Mouse (Mus musculus) brain, embryonic 14.5 days (tissue): ENCODE data around the gene Dusp22. TPM values are rescaled to one million over a fixed set of nuclear protein-coding genes. Genes with fewer than 3 reads are reported as not detected.

Source experiments
- DNase-seq: peaks from one replicate; pipeline ENCODE4 v3.0.0-alpha.2; 2011; ENCODE audit warnings: low read depth
- CTCF ChIP-seq: fragments of 200-500 bp; IDR thresholded peaks from 2 replicates; pipeline ENCODE4 v1.5.1; 2012; ENCODE audit warnings: inconsistent platforms, mild to moderate bottlenecking, moderate library complexity, borderline replicate concordance; ENCODE audit not compliant: insufficient read depth, insufficient read length; ENCODE audit errors: extremely low read depth
- POLR2A ChIP-seq: fragments of 200-500 bp; IDR thresholded peaks from 2 replicates; pipeline ENCODE4 v1.6.1; 2012; ENCODE audit warnings: mild to moderate bottlenecking, inconsistent platforms, borderline replicate concordance; ENCODE audit not compliant: poor library complexity, insufficient read depth, insufficient read length, severe bottlenecking; ENCODE audit errors: extremely low read depth
- polyA plus RNA-seq: library from polyadenylated mRNA; depleted of rRNA; stranded (reverse); fragments of >200 nt; gene quantifications from 2 replicates; pipeline ENCODE4 v1.2.3, GENCODE M21; 2012

Gene Dusp22
- polyA plus RNA-seq, 1 experiment: 20.4 TPM

GRCm38 (mm10) chr13:30682328-30682727 lies 22.5 kb downstream of the Dusp22 start:
- no peak for DNase-seq
- no peak for TF ChIP-seq CTCF
- no peak for TF ChIP-seq POLR2A

- TF ChIP-seq CTCF (no peak), POLR2A (no peak)
- DNase-seq: no peak
Observed at GRCm38 (mm10) chr13:30684614-30685122, 24.9 kb downstream of the Dusp22 start.

DNA sequence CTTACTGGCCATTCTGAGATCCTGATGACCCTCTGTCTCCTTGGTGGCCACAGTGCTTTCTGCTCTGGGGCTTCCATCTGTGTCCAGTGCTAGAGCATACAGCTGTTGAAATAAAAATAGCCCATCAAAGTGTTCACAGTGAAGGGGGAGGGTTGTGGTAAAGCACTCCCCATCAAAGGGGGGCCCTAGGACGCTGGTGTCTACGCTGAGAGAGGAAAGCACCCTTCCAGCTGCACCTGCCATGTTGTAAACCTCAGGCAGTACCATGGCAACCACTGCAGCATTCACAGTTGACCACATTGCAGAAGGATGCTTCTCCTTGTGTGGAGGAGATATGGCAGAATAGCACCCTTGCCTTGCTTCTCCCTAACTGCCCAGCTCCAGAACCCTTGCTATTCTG lies 26.2 kb downstream of the Dusp22 start:
- no peak for TF ChIP-seq CTCF
- no peak for TF ChIP-seq POLR2A
- no peak for DNase-seq

- no peak for TF ChIP-seq POLR2A
- TF ChIP-seq CTCF: no peak
- no peak for DNase-seq
Observed at GRCm38 (mm10) chr13:30688035-30688616, 28.3 kb downstream of the Dusp22 start.

GRCm38 (mm10) chr13:30689475-30689874 lies 29.7 kb downstream of the Dusp22 start:
- no peak for DNase-seq
- TF ChIP-seq CTCF: no peak
- TF ChIP-seq POLR2A: no peak

DNA sequence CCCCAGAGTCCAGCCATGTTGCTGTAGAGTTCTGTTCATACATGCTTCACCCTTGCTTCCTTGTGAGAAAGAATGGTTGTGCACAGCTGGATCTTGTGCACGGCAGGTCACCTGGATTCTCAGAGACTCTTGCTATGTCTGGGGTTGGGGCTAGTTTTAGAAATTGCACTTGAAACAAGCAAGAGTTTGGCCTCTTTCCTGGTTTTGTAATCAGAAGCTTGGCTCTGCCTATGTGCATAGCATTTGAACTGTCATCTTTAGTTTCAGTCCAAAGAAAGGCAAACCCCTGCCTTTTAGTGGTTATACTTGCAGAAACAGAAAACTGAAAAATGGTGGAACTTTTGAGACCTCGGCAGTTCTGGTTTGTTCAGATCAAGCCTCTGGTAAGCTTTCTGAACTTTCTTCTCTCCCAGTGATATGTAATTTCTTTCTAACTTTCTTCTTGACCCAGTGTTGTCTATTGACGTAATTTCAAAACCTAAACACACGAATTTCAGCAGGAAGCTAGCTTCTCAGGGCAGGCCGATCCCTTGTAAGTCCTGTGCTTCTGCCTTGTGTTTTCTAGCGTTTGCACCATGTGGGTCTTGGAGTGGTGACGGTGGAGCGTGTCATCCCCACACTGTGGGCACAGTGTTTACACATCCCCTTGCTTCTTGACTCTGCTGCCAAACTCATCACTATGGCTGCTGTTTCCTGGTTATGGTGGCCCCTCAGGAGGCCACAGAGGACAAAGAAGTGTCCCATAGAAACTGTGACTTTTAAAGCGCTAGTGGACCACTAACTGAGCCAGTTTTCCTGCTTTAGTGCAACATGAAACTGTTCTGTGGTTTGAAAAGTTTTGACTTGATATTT lies 31.9 kb downstream of the Dusp22 start:
- no peak for DNase-seq
- no peak for TF ChIP-seq POLR2A
- TF ChIP-seq CTCF: no peak

- DNase-seq: no peak
Observed at GRCm38 (mm10) chr13:30692644-30693385, 33.0 kb downstream of the Dusp22 start.

DNA sequence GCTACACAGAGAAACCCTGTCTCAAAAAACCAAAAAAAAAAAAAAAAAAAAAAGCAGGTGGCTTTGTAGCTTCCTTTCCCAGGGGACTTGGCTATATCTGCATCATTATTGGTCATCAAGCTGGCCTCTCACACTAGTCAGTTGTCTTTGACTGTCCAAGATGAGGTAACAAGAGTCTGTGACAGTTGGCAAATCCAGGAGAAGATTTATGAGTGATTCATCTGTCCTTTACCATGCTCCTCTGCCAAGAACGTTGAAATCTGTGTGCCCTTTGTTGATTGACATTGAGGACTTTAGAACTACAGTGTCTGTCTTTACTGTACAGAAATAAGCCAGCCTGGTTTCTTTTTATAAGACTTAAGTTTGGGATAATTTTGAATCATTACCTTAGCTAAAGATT lies 35.4 kb downstream of the Dusp22 start:
- no peak for DNase-seq
- TF ChIP-seq CTCF: no peak
- no peak for TF ChIP-seq POLR2A

More at GRCm38 (mm10) chr13:30692644-30693385, 33.0 kb downstream of the Dusp22 start:
- TF ChIP-seq POLR2A (no peak), CTCF (no peak)

DNA sequence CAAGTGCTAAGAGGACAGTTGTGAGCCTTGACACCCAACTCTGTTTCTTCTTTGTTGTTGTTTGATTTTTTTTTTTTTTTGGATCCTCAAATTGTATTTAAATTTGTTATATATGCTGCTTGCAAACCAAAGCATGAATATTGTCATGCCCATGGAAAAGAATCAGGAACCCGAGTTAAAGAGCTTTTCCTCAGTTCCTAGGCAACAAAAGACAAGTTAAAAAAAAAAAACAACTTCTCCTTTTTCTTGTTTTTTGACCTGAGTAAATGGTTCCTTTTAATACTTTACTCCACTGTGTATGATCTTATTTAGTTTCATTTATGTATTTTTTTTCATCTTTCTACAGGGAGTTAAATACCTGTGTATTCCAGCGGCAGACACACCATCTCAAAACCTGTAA lies 36.1 kb downstream of the Dusp22 start:
- DNase-seq: no peak
- TF ChIP-seq CTCF: no peak
- TF ChIP-seq POLR2A: no peak

DNA sequence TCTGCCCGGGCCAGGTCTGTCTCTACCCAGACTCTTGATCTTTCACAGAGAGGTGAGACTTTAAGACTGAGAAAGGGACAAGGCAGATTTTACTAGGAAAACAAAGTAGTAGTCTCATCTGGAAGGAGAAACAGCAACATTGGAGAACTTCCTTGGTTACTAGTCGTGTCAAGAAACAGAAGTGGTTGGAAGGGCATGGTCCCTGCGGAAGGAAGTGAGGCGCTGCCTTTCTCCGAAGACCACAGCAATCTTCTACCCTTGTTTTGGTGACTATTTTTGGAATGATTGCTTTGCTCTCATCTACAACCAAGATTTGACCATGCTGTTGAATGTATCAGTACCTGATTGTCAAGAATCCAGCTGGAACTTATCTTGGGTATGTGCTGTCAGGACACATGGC lies 38.1 kb downstream of the Dusp22 start:
- DNase-seq: no peak
- TF ChIP-seq CTCF (no peak), POLR2A (no peak)

DNA sequence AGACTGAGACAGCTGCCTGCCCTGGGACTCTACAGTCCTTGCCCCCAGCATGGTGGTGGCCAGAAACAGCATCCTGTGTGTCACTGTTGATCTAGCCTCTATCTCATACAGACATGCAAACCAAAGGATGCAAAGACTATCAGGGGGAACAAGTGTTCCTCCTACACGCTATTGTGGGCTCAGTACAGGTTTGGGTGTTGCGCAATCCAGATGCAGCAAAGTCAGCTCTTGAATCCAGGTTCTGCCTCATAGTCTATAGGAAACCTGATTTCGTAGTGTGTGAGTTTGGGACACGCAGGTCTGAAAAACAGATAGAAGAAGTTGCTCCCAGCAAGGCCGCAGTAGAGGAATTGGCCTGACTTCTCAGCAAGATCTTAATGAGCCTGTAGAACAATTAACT lies 42.9 kb downstream of the Dusp22 start:
- TF ChIP-seq CTCF (no peak), POLR2A (no peak)
- DNase-seq: no peak

GRCm38 (mm10) chr13:30704246-30705095 lies 44.7 kb downstream of the Dusp22 start:
- DNase-seq: no peak
- TF ChIP-seq CTCF (no peak), POLR2A (no peak)
